Mouse (Mus musculus): ENCODE results near the gene Gm5741.
A peak's percentile ranks its signal among the peaks of the same experiment; 100 is the strongest.
"Not testable (repeated sequence)": the region's sequence is repeated elsewhere in the genome, so short reads cannot be mapped to it uniquely, and the experiment has no call there.

Gm5741 gene

GRCm38 (mm10) chr8:85067982-85068381 lies at the start of gene Gm5741:
TSS of gene Gm5741 (minus strand) at chr8:85067982.
- peak; percentile 61 for DNase-seq

- no peak for DNase-seq
Measured at GRCm38 (mm10) chr8:85116984-85117383, 49.2 kb upstream of the Gm5741 start.

GRCm38 (mm10) chr8:85115501-85115900 lies 47.7 kb upstream of the Gm5741 start:
- DNase-seq: no peak

GRCm38 (mm10) chr8:85113241-85113640 lies 45.5 kb upstream of the Gm5741 start:
- DNase-seq: no peak

- no peak for DNase-seq
Measured at GRCm38 (mm10) chr8:85100076-85100665, 32.4 kb upstream of the Gm5741 start.

GRCm38 (mm10) chr8:85096850-85097249 lies 29.1 kb upstream of the Gm5741 start:
- DNase-seq: no peak

GRCm38 (mm10) chr8:85096196-85096595 lies 28.4 kb upstream of the Gm5741 start:
- no peak for DNase-seq

GRCm38 (mm10) chr8:85095566-85095965 lies 27.8 kb upstream of the Gm5741 start:
- no peak for DNase-seq

- DNase-seq: no peak
Measured at GRCm38 (mm10) chr8:85095051-85095450, 27.3 kb upstream of the Gm5741 start.

GRCm38 (mm10) chr8:85091526-85092090 lies 23.8 kb upstream of the Gm5741 start:
- no peak for DNase-seq

GRCm38 (mm10) chr8:85090856-85091255 lies 23.1 kb upstream of the Gm5741 start:
- DNase-seq: no peak

GRCm38 (mm10) chr8:85088771-85089170 lies 21.0 kb upstream of the Gm5741 start:
- no peak for DNase-seq

- DNase-seq: no peak
Measured at GRCm38 (mm10) chr8:85086238-85086637, 18.5 kb upstream of the Gm5741 start.

GRCm38 (mm10) chr8:85084633-85085032 lies 16.9 kb upstream of the Gm5741 start:
- DNase-seq: no peak

- DNase-seq: peak; percentile 91 to 92
Measured at GRCm38 (mm10) chr8:85083108-85083813, 15.5 kb upstream of the Gm5741 start, which contains the start of gene Man2b1. TSS of gene Man2b1 (plus strand) at chr8:85083270.

GRCm38 (mm10) chr8:85082169-85082568 lies 14.4 kb upstream of the Gm5741 start:
- not testable (repeated sequence) for DNase-seq

GRCm38 (mm10) chr8:85081216-85081555 lies 13.4 kb upstream of the Gm5741 start, which contains the start of gene Wdr83:
TSS of gene Wdr83 (minus strand) at chr8:85081306.
- peak in 1 of 2 experiments; percentile 45 for DNase-seq

- DNase-seq: peak; percentile 71 to 77
Measured at GRCm38 (mm10) chr8:85080532-85081215, 12.9 kb upstream of the Gm5741 start, which contains the start of gene Wdr83os. TSS of gene Wdr83os (plus strand) at chr8:85080740.

- DNase-seq: no peak
Measured at GRCm38 (mm10) chr8:85080214-85080531, 12.4 kb upstream of the Gm5741 start.

- peak; percentile 87 for DNase-seq
Measured at GRCm38 (mm10) chr8:85076993-85077392, 9.2 kb upstream of the Gm5741 start.

- DNase-seq: peak; percentile 74 to 77
Measured at GRCm38 (mm10) chr8:85076001-85076400, 8.2 kb upstream of the Gm5741 start.

- DNase-seq: no peak
Measured at GRCm38 (mm10) chr8:85074617-85075016, 6.8 kb upstream of the Gm5741 start.

GRCm38 (mm10) chr8:85074167-85074566 lies 6.4 kb upstream of the Gm5741 start:
- DNase-seq: no peak

Measured in cerebellum, postnatal 10 days (tissue).